17 mouse cellular contexts compared by ENCODE assay signal in the genomic region with DNA sequence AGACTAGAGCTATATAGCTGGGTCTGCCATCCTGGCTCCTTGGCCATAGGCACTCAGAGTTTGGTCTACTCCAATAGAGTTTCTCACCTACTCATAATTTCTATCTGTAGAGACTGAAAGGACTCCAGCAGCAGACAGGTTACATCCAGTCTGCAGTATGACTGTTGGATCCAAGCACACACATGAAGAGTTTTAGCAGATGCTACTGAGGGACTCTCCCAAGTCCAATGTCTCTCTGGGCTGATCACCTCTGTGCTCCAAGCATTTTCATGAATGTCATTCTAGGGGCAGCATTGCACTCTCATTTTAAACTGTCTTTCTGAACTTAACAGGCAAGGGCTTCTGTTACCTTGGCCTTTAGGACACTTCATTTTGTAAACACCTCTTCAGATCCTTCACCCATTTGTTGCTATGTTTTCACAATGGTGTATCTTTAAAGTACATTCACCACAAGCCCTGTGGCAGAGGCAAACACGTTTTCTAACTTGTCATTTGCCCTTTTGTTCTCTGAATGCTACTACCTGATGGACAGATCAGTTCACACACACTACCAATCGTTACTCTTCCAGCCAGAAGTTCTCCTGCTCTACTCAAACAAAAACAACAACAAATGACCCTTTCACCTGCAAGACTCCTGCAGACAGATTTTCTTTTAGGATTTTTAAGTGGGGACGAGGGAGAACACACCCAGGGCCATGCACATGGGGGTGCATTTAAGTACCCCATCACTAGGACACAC. TPM values are rescaled to one million over a fixed set of nuclear protein-coding genes. Genes with fewer than 3 reads are reported as not detected.
A peak's percentile ranks its signal among the peaks of the same experiment; 100 is the strongest.
DNase-seq lines count a peak whose midpoint lies in the region; ATAC-seq and TF ChIP-seq lines count a peak whose summit lies in the region.
"Had no signal": no experiment of that assay in that cellular context is flagged by ENCODE, and none has a peak within 500 bp of the region (broad histone marks: within the 10 kb centered on the region; RNA-seq: fewer than 3 reads in every experiment).

No protein-coding gene starts in this region.

- no peak for ATAC-seq in midbrain, embryonic 11.5 days (ENCODE audit: low FRiP score)
- no peak for ATAC-seq in midbrain, postnatal 0 days (ENCODE audit: low FRiP score)
- ATAC-seq in liver, embryonic 13.5 days (ENCODE audit: low read depth): no peak
- ATAC-seq: forebrain, embryonic 16.5 days had no signal

- WGBS in midbrain, embryonic 11.5 days: 48% methylated on average over 3 of the region's 3 CpGs
- 44% methylated on average over 3 of the region's 3 CpGs for WGBS in midbrain, postnatal 0 days
- WGBS in liver, embryonic 13.5 days (ENCODE audit: insufficient replicate concordance): 38% methylated on average over 3 of the region's 3 CpGs

- H3K4me1 ChIP-seq in midbrain, embryonic 11.5 days (ENCODE audit: control insufficient read depth, insufficient read depth, low read length): peaks cover 3% of the 10 kb centered on the region; the same call in 1 of the 2 replicates
- H3K4me1 ChIP-seq in midbrain, postnatal 0 days (ENCODE audit: insufficient read depth, low read length): no peaks in the 10 kb centered on the region; the same call in 1 of the 2 replicates
- H3K4me1 ChIP-seq in liver, embryonic 13.5 days (replicated peaks): peaks cover 55% of the 10 kb centered on the region

- no peak overlapping the region for H3K4me2 ChIP-seq in midbrain, embryonic 11.5 days
- no peak overlapping the region for H3K4me2 ChIP-seq in midbrain, postnatal 0 days (ENCODE audit: low read depth, low read length, poor library complexity, severe bottlenecking)
- no peak overlapping the region for H3K4me2 ChIP-seq in liver, embryonic 13.5 days
- H3K4me2 ChIP-seq: embryonic facial prominence, embryonic 12.5 days; hindbrain, embryonic 13.5 days had no signal

- H3K27ac ChIP-seq in midbrain, embryonic 11.5 days (ENCODE audit: low read depth, low read length): no peak overlapping the region
- no peak overlapping the region for H3K27ac ChIP-seq in midbrain, postnatal 0 days (ENCODE audit: low read depth, low read length)
- 0 out of 2 replicates have a peak overlapping the region, but pooled peaks have one; percentile 10 for H3K27ac ChIP-seq in liver, embryonic 13.5 days
- no peak overlapping the region for H3K27ac ChIP-seq in gastrocnemius, adult 2 months
- H3K27ac ChIP-seq: embryonic facial prominence, embryonic 12.5 days; hindbrain, postnatal 0 days had no signal

- no peaks in the 10 kb centered on the region for H3K27me3 ChIP-seq in midbrain, embryonic 11.5 days (ENCODE audit: control insufficient read depth, insufficient read depth, low read length)
- H3K27me3 ChIP-seq in midbrain, postnatal 0 days (ENCODE audit: insufficient read depth, low read length): no peaks in the 10 kb centered on the region
- no peaks in the 10 kb centered on the region for H3K27me3 ChIP-seq in liver, embryonic 13.5 days
- H3K27me3 ChIP-seq: embryonic facial prominence, embryonic 12.5 days; hindbrain, embryonic 13.5 days had no signal

- TF ChIP-seq CTCF in midbrain, postnatal 0 days (IDR thresholded peaks at IDR 0.05): no peak
- no peak for TF ChIP-seq CTCF in gastrocnemius, adult 2 months (IDR thresholded peaks at IDR 0.05)

- no peaks in the 10 kb centered on the region for H3K36me3 ChIP-seq in midbrain, embryonic 11.5 days (ENCODE audit: control insufficient read depth, insufficient read depth, low read length)
- H3K36me3 ChIP-seq in midbrain, postnatal 0 days (ENCODE audit: insufficient read depth, low read length): no peaks in the 10 kb centered on the region
- no peaks in the 10 kb centered on the region for H3K36me3 ChIP-seq in liver, embryonic 13.5 days
- H3K36me3 ChIP-seq: embryonic facial prominence, embryonic 12.5 days; hindbrain, embryonic 13.5 days had no signal

- DNase-seq in heart, adult 11 months: peak; percentile 72
- DNase-seq in heart, postnatal 36 days: no peak
- DNase-seq in midbrain, embryonic 11.5 days (ENCODE audit: low spot score, missing footprints): peak; percentile 62
- no peak for DNase-seq in midbrain, postnatal 0 days (ENCODE audit: low spot score)
- DNase-seq in A20 (ENCODE audit: low read depth, low spot score): peak; percentile 23
- DNase-seq in liver, embryonic 13.5 days: no peak
- no peak for DNase-seq in gastrocnemius, adult 2 months
- DNase-seq: adrenal gland, adult 2 months; cerebellum, adult 11 months; cerebellum, adult 9-10 months; cerebellum, postnatal 25 days; gastrocnemius, postnatal 14 days; heart, postnatal 10 days had no signal

- intact Hi-C loops in heart, postnatal 36 days (cut with DNase I): no loop called here
- intact Hi-C loops in gastrocnemius, adult 2 months (cut with DNase I): no loop called here

- H3K9me3 ChIP-seq in midbrain, embryonic 11.5 days (ENCODE audit: control insufficient read depth, low read length): no peaks in the 10 kb centered on the region
- H3K9me3 ChIP-seq in midbrain, postnatal 0 days (ENCODE audit: low read length): no peaks in the 10 kb centered on the region
- H3K9me3 ChIP-seq in liver, embryonic 13.5 days (replicated peaks): no peaks in the 10 kb centered on the region
- H3K9me3 ChIP-seq: embryonic facial prominence, embryonic 12.5 days; hindbrain, embryonic 13.5 days had no signal

- H3K4me3 ChIP-seq in midbrain, embryonic 11.5 days (ENCODE audit: low read depth, low read length): no peak overlapping the region
- H3K4me3 ChIP-seq in midbrain, postnatal 0 days (ENCODE audit: low read depth, low read length): no peak overlapping the region
- no peak overlapping the region for H3K4me3 ChIP-seq in liver, embryonic 13.5 days (replicated peaks)
- H3K4me3 ChIP-seq in gastrocnemius, adult 2 months: no peak overlapping the region
- H3K4me3 ChIP-seq: embryonic facial prominence, embryonic 12.5 days; hindbrain, embryonic 13.5 days had no signal

- H3K9ac ChIP-seq in midbrain, embryonic 11.5 days (ENCODE audit: low read length): no peak overlapping the region
- no peak overlapping the region for H3K9ac ChIP-seq in midbrain, postnatal 0 days (replicated peaks; ENCODE audit: low read length, poor library complexity, severe bottlenecking)
- no peak overlapping the region for H3K9ac ChIP-seq in liver, embryonic 13.5 days
- H3K9ac ChIP-seq: embryonic facial prominence, embryonic 12.5 days had no signal

RNA-seq across cellular contexts. Expression of a gene that starts 7.2 kb away (rescaled TPM):
- total RNA-seq in heart, postnatal 36 days (2021): 10 to 100 TPM; 10.4 to 12.0 TPM
- polyA plus RNA-seq in midbrain, embryonic 11.5 days (2014; fragmentation: Nextera tagmentation; extraction: Ambion mirVana): 85.1 and 91.9 TPM in 2 replicates
- 68.8 and 87.0 TPM in 2 replicates for total RNA-seq in midbrain, postnatal 0 days (2014; rRNA removed)
- polyA plus RNA-seq in midbrain, postnatal 0 days (2015; fragmentation: Nextera tagmentation; extraction: Ambion mirVana): 58.2 and 70.4 TPM in 2 replicates
- polyA plus RNA-seq in liver, embryonic 13.5 days (2015; fragmentation: Nextera tagmentation; extraction: Ambion mirVana): 21.0 TPM in 2 replicates
- total RNA-seq in gastrocnemius, adult 2 months (2021): 1 to 10 TPM; 1.5 to 1.9 TPM

Comparison
In these comparisons a context has a peak if more than half of its experiments do, and no peak if none do; other contexts are left out.
1. DNase-seq: peak in heart, adult 11 months (single experiment), midbrain, embryonic 11.5 days (single experiment) and A20 (single experiment); none in heart, postnatal 36 days (0 of 2), midbrain, postnatal 0 days (single experiment), liver, embryonic 13.5 days (single experiment) and gastrocnemius, adult 2 months (single experiment).